8 mouse cellular contexts compared by ENCODE assay signal in the genomic region with DNA sequence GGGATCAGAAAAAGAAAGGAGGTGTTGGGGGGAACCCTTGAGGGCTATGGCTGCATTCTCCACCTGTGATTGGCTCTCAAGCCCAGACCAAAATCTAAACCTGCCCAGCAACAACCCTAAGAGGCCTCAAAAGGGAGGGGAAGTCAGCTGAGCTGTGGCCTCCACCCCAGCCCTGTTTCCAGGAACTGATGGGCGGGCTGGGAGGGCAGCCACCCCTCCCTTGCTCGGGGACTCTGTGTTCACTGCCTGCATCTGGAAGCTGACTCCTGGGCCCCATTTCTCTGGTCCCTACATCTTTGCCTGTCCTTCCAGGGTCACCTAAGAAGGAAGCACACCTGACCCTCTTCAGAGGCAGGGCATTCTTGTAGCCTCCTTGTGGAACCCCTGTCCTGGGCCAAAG. TPM values are rescaled to one million over a fixed set of nuclear protein-coding genes. Genes with fewer than 3 reads are reported as not detected.
DNase-seq lines count a peak whose midpoint lies in the region; ATAC-seq lines count a peak whose summit lies in the region.

No protein-coding gene starts in this region.

- ATAC-seq in embryonic facial prominence, embryonic 13.5 days (ENCODE audit: insufficient number of reproducible peaks, insufficient read depth, low FRiP score, low TSS enrichment, low read depth), result peak; percentile 52

- peaks cover 60% of the 10 kb centered on the region for H3K4me1 ChIP-seq in embryonic facial prominence, embryonic 13.5 days
- peaks cover 54% of the 10 kb centered on the region for H3K4me1 ChIP-seq in limb, embryonic 10.5 days

- peak; percentile 92 for DNase-seq in 3T3-L1 (ENCODE audit: low read depth, low spot score)
- DNase-seq in MN1 (ENCODE audit: low spot score), result peak; percentile 56
- DNase-seq in heart, postnatal 14 days, result peak; percentile 80 to 82
- peak; percentile 75 for DNase-seq in limb, embryonic 10.5 days (ENCODE audit: low spot score)
- DNase-seq in naive thymus-derived CD4-positive, alpha-beta T cell, adult 2 months (ENCODE audit: low read depth), result peak; percentile 94
- DNase-seq in yolk sac, embryonic 10.5 days (ENCODE audit: low spot score), result peak; percentile 89
- DNase-seq in retina, embryonic 14.5 days (ENCODE audit: low spot score), result no peak

- peak overlapping the region; percentile 11; the same call in 1 of the 2 replicates for H3K4me3 ChIP-seq in embryonic facial prominence, embryonic 13.5 days
- peak overlapping the region; percentile 32 for H3K4me3 ChIP-seq in limb, embryonic 10.5 days

- peak overlapping the region; percentile 58 for H3K9ac ChIP-seq in embryonic facial prominence, embryonic 13.5 days

- 21% methylated on average over 2 of the region's 2 CpGs for WGBS in embryonic facial prominence, embryonic 13.5 days
- 11% methylated on average over 2 of the region's 2 CpGs for WGBS in limb, embryonic 10.5 days

- H3K4me2 ChIP-seq in embryonic facial prominence, embryonic 13.5 days, result peak overlapping the region; percentile 45

- H3K27ac ChIP-seq in embryonic facial prominence, embryonic 13.5 days, result peak overlapping the region; percentile 85
- peak overlapping the region; percentile 90 for H3K27ac ChIP-seq in limb, embryonic 10.5 days

- no peaks in the 10 kb centered on the region for H3K27me3 ChIP-seq in embryonic facial prominence, embryonic 13.5 days
- H3K27me3 ChIP-seq in limb, embryonic 10.5 days (ENCODE audit: low read depth, poor library complexity, severe bottlenecking), result no peaks in the 10 kb centered on the region

- peaks cover 28% of the 10 kb centered on the region for H3K36me3 ChIP-seq in embryonic facial prominence, embryonic 13.5 days
- H3K36me3 ChIP-seq in limb, embryonic 10.5 days, result peaks cover 50% of the 10 kb centered on the region

- intact Hi-C loops in heart, postnatal 14 days (cut with DNase I), result no loop called here

- no peaks in the 10 kb centered on the region for H3K9me3 ChIP-seq in embryonic facial prominence, embryonic 13.5 days
- H3K9me3 ChIP-seq in limb, embryonic 10.5 days (replicated peaks), result no peaks in the 10 kb centered on the region

RNA-seq across cellular contexts. Expression of gene Adamtsl4, which starts 13.5 kb away (rescaled TPM):
- 1.7 and 1.9 TPM in 2 replicates for polyA plus RNA-seq in embryonic facial prominence, embryonic 13.5 days (2015; fragmentation: Nextera tagmentation; extraction: Ambion mirVana)
- 10 to 100 TPM; 48.3 to 57.2 TPM for total RNA-seq in heart, postnatal 14 days (2021)
- polyA plus RNA-seq in limb, embryonic 10.5 days (2016; fragmentation: Nextera tagmentation; extraction: Ambion mirVana), result 0.63 and 0.77 TPM in 2 replicates

RNA-seq across cellular contexts. Expression of gene Mcl1, which starts 15.6 kb away (rescaled TPM):
- 45.4 and 47.7 TPM in 2 replicates for polyA plus RNA-seq in embryonic facial prominence, embryonic 13.5 days (2015; fragmentation: Nextera tagmentation; extraction: Ambion mirVana)
- 100 to 1,000 TPM; 161 to 165 TPM for total RNA-seq in heart, postnatal 14 days (2021)
- polyA plus RNA-seq in limb, embryonic 10.5 days (2016; fragmentation: Nextera tagmentation; extraction: Ambion mirVana), result 49.7 and 52.1 TPM in 2 replicates

RNA-seq across cellular contexts. Expression of gene Ensa, which starts 49.4 kb away (rescaled TPM):
- polyA plus RNA-seq in embryonic facial prominence, embryonic 13.5 days (2015; fragmentation: Nextera tagmentation; extraction: Ambion mirVana), result 88.3 and 88.5 TPM in 2 replicates
- 10 to 100 TPM; 62.5 to 63.7 TPM for total RNA-seq in heart, postnatal 14 days (2021)
- 74.6 and 88.2 TPM in 2 replicates for polyA plus RNA-seq in limb, embryonic 10.5 days (2016; fragmentation: Nextera tagmentation; extraction: Ambion mirVana)
